Mouse (Mus musculus) neural tube, embryonic 13.5 days (tissue): ENCODE measurements at regions not wholly inside any gene's neighbourhood (a gene's known extent, or its start where the extent isn't known, plus 50 kb on each side); places are given as distances from the start of the nearest gene placed in this dataset.

Experiments used
- ATAC-seq: fragments of 200-750 bp; cut with Nextera tagmentation; 2 replicates; pipeline ENCODE4 v1.8.0; 2017; ENCODE audit warnings: low read depth, mild to moderate bottlenecking, moderate TSS enrichment, moderate library complexity
- H3K27ac ChIP-seq: fragments of 300-500 bp; sonication (generic); replicated peaks from 2 replicates; pipeline ENCODE4 v1.5.1; 2015; ENCODE audit warnings: moderate library complexity, mild to moderate bottlenecking, inconsistent platforms
- H3K27me3 ChIP-seq: fragments of 300-500 bp; sonication (generic); 2 replicates; pipeline ENCODE4 v1.6.1; 2015; ENCODE audit warnings: mild to moderate bottlenecking, inconsistent platforms
- H3K36me3 ChIP-seq: fragments of 300-500 bp; sonication (generic); 2 replicates; pipeline ENCODE4 v1.6.1; 2015; ENCODE audit warnings: mild to moderate bottlenecking, inconsistent platforms
- H3K4me1 ChIP-seq: fragments of 300-500 bp; sonication (generic); replicated peaks from 2 replicates; pipeline ENCODE4 v1.6.1; 2015; ENCODE audit warnings: inconsistent platforms
- H3K4me2 ChIP-seq: fragments of 300-500 bp; sonication (generic); 2 replicates; pipeline ENCODE4 v1.6.1; 2015; ENCODE audit warnings: inconsistent platforms, mild to moderate bottlenecking, moderate library complexity
- H3K4me3 ChIP-seq: fragments of 300-500 bp; sonication (generic); 2 replicates; pipeline ENCODE4 v1.5.1; 2015; ENCODE audit warnings: mild to moderate bottlenecking, inconsistent platforms
- H3K9ac ChIP-seq: fragments of 300-500 bp; sonication (generic); 2 replicates; pipeline ENCODE4 v1.6.1; 2015; ENCODE audit warnings: moderate library complexity, mild to moderate bottlenecking, inconsistent platforms
- H3K9me3 ChIP-seq: fragments of 300-500 bp; sonication (generic); 2 replicates; pipeline ENCODE4 v1.6.1; 2016; ENCODE audit warnings: inconsistent platforms
- WGBS: fragments of 180-500 bp; shearing (Covaris S2); methylation state at CpG from one replicate; pipeline ENCODE4 v1.1.7; 2015; 5-methylcytosine and 5-hydroxymethylcytosine counted together

DNA sequence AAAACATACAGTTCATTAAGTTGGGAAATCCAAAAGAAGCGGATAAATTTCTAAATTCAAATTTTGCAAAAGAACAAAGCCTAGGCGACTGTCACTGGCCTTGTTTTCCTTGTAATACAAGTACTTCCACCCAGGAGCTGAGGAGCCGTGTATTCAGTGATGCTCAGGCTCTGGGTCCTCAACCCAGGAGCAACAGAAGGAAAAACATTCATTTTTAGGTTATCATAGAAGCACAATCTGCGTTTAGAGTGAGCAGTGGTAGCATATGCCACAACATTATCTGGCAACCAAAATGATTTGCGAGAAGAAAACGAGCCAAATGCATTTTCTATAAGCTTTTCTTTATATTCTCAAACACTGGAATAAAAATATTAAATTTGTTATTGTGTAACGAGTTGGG lies 4779.3 kb downstream of the 9330182O14Rik start:
- H3K4me3 ChIP-seq = no peak overlapping the region
- WGBS = 87% methylated on average over 7 of the region's 7 CpGs
- no peak for ATAC-seq
- no peaks in the 10 kb centered on the region for H3K4me1 ChIP-seq
- no peaks in the 10 kb centered on the region for H3K9me3 ChIP-seq
- H3K9ac ChIP-seq = no peak overlapping the region
- H3K36me3 ChIP-seq = no peaks in the 10 kb centered on the region
- no peaks in the 10 kb centered on the region for H3K27me3 ChIP-seq
- H3K4me2 ChIP-seq = no peak overlapping the region
- H3K27ac ChIP-seq = no peak overlapping the region

DNA sequence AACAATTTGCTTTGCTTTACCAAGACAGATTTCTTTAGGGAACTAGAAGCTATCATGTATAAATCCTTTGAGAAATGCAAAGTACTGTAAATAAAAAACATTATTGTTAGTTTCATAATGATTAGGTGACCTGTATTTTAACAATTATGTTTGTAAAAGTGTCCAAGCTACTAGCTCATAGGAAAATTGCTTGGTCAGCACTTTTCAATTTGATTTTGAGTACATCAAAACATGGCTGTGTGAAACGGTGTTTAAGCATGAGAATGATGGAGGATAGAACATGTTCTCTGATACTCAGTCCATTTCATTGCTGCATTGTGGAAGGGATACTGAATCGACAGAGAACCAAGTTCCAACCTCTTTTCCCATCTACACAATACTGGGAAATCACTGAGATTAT lies 4780.8 kb downstream of the 9330182O14Rik start:
- H3K4me2 ChIP-seq = no peak overlapping the region
- H3K9me3 ChIP-seq = no peaks in the 10 kb centered on the region
- no peak overlapping the region for H3K27ac ChIP-seq
- 91% methylated on average over 2 of the region's 2 CpGs for WGBS
- no peaks in the 10 kb centered on the region for H3K27me3 ChIP-seq
- ATAC-seq = no peak
- no peaks in the 10 kb centered on the region for H3K36me3 ChIP-seq
- no peaks in the 10 kb centered on the region for H3K4me1 ChIP-seq
- no peak overlapping the region for H3K9ac ChIP-seq
- no peak overlapping the region for H3K4me3 ChIP-seq

DNA sequence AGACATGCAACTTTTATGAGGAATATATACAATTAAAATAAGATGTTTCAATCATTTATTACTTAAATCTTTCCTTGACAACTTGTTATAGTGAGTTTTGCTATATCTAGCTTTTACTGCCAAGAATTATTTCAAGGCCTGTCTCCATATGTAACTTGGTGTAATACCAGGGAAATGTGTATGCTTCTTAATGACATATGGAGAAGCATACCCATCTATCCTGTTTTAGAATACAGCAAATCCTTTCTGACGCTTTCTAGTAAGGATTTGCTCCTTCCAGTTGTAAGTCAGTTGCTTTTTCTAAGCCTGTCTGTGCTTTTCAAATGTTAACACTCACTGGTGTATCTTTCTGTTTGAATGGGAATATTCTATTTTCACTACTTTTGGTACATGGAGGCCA lies 4782.3 kb downstream of the 9330182O14Rik start:
- H3K9me3 ChIP-seq = no peaks in the 10 kb centered on the region
- no peak overlapping the region for H3K9ac ChIP-seq
- no peaks in the 10 kb centered on the region for H3K27me3 ChIP-seq
- WGBS = 91% methylated on average over 1 of the region's 1 CpGs
- H3K4me3 ChIP-seq = no peak overlapping the region
- H3K4me1 ChIP-seq = no peaks in the 10 kb centered on the region
- H3K36me3 ChIP-seq = no peaks in the 10 kb centered on the region
- no peak overlapping the region for H3K4me2 ChIP-seq
- ATAC-seq = no peak
- H3K27ac ChIP-seq = no peak overlapping the region

DNA sequence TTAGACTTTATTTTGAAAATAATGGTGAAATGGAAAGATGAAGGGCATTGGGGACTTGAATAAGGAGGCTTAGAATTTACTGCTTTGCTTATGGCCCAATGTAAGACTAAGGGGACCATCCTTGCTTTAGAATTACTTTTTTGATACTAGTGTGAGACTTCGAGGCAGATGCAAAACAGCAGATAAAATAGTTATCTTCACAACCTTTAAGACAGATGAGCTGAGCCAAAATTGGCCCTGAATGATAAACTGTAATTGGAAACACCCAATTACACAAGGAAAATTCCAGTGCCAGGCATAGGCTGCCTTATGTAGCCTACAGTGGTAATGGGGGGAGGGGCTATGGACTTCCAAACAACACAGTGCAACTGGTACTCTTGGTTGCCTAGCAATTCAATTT lies 4790.5 kb downstream of the 9330182O14Rik start:
- no peak overlapping the region for H3K4me2 ChIP-seq
- ATAC-seq = no peak
- no peaks in the 10 kb centered on the region for H3K4me1 ChIP-seq
- no peaks in the 10 kb centered on the region for H3K36me3 ChIP-seq
- H3K27me3 ChIP-seq = no peaks in the 10 kb centered on the region
- no peaks in the 10 kb centered on the region for H3K9me3 ChIP-seq
- H3K27ac ChIP-seq = no peak overlapping the region
- H3K4me3 ChIP-seq = no peak overlapping the region
- 90% methylated on average over 1 of the region's 1 CpGs for WGBS
- H3K9ac ChIP-seq = no peak overlapping the region

DNA sequence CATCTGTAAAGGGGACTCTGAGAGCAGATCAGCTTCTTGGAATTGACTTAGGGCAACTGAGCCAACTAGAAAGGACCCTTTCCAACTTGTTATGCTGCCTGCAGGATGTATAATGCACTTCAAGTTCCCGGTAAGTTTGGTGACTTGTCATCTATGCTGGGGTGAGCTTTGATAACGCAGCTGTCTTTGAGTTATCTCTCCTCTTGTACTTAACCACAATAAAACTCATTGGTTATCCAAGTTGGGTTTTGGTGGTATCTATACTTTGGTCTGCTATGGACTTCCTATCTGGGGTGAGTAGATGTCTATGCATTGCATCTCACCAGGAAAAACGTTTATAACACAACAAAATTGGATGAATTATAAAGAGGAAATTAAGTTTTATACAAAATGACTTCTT lies 4792.9 kb downstream of the 9330182O14Rik start:
- Histone ChIP-seq H3K4me1 (no peaks in the 10 kb centered on the region), H3K27me3 (no peaks in the 10 kb centered on the region), H3K4me2 (no peak overlapping the region), H3K4me3 (no peak overlapping the region), H3K9me3 (no peaks in the 10 kb centered on the region), H3K9ac (no peak overlapping the region), H3K36me3 (no peaks in the 10 kb centered on the region), H3K27ac (no peak overlapping the region)
- WGBS = 81% methylated on average over 3 of the region's 3 CpGs
- no peak for ATAC-seq

DNA sequence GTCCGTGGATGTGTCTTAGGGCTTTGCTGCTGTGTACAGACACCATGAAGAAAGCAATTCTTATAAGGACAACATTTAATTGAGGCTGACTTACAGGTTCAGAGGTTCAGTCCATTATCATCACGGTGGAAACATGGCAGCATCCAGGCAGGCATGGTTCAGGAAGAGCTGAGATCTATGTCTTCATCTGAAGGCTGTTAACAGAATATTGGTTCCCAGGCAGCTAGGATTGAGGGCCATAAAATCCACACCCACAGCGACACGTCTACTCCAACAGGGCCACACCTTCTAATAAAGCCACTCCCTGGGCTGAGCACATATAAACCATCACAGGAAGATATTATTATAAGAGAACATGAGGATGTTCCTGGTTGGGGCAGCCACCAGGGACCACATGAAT lies 4814.5 kb downstream of the 9330182O14Rik start:
- WGBS = 86% methylated on average over 4 of the region's 4 CpGs
- no peaks in the 10 kb centered on the region for H3K4me1 ChIP-seq
- H3K27ac ChIP-seq = no peak overlapping the region
- no peak overlapping the region for H3K4me3 ChIP-seq
- ATAC-seq = no peak
- no peaks in the 10 kb centered on the region for H3K27me3 ChIP-seq
- H3K4me2 ChIP-seq = no peak overlapping the region
- H3K9ac ChIP-seq = no peak overlapping the region
- no peaks in the 10 kb centered on the region for H3K9me3 ChIP-seq
- H3K36me3 ChIP-seq = no peaks in the 10 kb centered on the region

DNA sequence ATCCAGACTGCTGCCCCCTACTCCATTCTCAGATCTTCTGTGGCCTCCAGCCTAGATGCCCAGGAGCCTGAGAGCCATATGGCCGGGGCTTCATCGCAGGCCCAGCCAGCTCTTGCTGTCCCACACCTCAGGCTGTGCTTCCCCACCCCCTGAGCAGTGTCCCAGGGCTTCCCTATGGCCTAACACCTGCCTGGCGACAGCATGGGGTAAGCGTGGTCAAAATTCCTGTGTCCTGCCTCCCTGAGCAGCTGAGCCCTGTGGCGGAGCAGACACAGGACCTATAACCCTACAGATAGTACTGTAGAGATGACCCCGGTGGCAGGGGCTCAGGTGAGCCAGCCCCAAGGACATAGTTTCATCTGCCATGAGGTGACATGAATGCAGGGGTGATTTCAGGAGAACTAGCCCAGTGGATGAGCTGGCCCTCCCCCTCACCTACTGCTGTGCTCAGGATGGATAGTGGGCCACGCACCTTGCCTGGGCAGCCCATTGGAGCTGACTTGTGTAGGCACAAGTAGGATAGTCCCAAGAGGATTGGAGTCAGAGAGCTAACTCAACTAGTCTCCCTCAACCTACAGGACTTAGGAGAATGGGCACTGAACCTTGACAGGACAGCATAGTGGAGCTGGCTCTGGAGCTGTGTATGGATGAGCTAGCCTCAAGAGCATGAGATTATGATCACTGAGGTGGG lies 4816.9 kb downstream of the 9330182O14Rik start:
- no peak overlapping the region for H3K9ac ChIP-seq

More for the DNA sequence above, 4816.9 kb downstream of the 9330182O14Rik start:
- 85% methylated on average over 7 of the region's 7 CpGs for WGBS
- no peak for ATAC-seq
- Histone ChIP-seq H3K27me3 (no peaks in the 10 kb centered on the region), H3K9me3 (no peaks in the 10 kb centered on the region), H3K36me3 (no peaks in the 10 kb centered on the region), H3K4me2 (no peak overlapping the region), H3K4me3 (no peak overlapping the region), H3K27ac (no peak overlapping the region), H3K4me1 (no peaks in the 10 kb centered on the region)
